Mouse (Mus musculus) bone marrow macrophage, adult 2 months (primary cell): ENCODE data around the gene Cyp4f15.
"Not testable (repeated sequence)": the region's sequence is repeated elsewhere in the genome, so short reads cannot be mapped to it uniquely, and the experiment has no call there.

ENCODE experiments used
- CTCF ChIP-seq: IDR thresholded peaks from 2 replicates; pipeline ENCODE4 v1.5.1; 2012; ENCODE audit warnings: low read depth, mild to moderate bottlenecking, low read length, moderate library complexity
- POLR2A ChIP-seq: IDR thresholded peaks from 2 replicates; pipeline ENCODE4 v1.6.1; 2012; ENCODE audit warnings: mild to moderate bottlenecking, low read depth, low read length, borderline replicate concordance

DNA sequence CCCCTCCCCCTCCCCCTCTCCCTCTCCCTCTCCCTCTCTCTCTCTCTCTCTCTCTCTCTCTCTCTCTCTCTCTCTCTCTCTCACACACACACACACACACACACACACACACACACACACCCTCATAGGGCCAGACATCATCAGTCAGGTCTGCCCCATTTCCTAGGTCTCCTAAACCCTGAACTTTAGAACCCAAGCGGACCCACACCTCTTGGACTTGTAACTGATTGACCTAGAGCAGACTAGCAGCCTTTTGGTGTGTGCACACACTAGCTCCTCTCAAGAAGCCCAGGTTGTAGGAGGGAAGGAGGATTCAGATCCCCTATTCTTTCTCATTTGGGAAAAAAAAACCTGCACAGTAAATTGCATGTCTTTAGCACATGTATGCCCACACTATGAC, 36.7 kb downstream of the Cyp4f15 start:
- not testable (repeated sequence) for TF ChIP-seq CTCF, POLR2A
